Mouse (Mus musculus): ENCODE measurements around the gene Ppfia1.

DNA sequence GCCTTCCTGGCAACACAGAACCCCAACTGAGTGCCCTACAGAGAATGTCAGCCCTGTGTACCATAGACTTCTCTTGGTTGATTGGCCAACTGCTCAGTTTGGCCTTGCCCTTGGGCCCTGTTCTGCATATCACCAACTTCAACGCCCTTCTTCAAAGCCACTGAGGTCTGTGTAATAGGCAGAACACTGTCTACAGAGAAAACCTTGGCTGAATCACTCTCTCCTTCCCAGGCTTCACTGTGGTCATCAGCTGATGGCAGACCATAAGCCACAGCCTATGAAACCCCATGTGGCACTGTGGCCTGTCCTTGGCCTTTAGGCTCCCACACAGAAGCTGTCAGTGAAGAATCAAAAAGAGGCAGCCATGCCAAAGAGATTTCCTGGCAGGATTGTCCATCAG lies 94.6 kb downstream of the Ppfia1 start:
- TF ChIP-seq EP300 (IDR thresholded peaks at IDR 0.05; ENCODE audit: low read depth) (no peak), CTCF (IDR thresholded peaks at IDR 0.05; ENCODE audit: low read depth) (no peak)

Data from heart, postnatal 0 days (tissue).